Mouse (Mus musculus) liver, adult (tissue): Measurements from ENCODE around the gene Rtn4.

ENCODE experiments used
- GATA4 ChIP-seq: IDR thresholded peaks from 2 replicates; pipeline ENCODE4 v1.6.1; 2014; ENCODE audit warnings: mild to moderate bottlenecking, low read length; ENCODE audit not compliant: insufficient replicate concordance

The Rtn4 gene

GRCm38 (mm10) chr11:29774296-29774695, 81.5 kb downstream of the Rtn4 start:
- TF ChIP-seq GATA4: no peak

DNA sequence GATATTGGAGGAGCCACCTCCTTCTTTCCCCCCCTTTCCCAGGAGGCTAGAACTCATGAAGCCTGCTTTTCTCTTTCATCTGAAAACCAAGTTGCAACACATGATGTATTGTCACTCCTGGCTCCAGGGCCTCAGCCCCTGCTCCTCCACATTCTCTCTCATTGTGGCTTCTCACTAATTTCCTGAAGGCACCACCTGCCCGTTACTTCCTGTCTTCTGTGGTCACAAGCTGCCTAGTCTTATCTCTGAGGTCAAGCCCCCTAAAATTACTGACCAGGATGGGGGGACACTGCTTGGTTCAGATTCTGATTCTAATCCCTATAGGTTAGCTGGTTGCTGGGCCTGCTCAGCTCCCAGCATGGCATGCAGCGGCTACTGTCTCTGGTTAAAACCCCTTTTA, 82.0 kb downstream of the Rtn4 start:
- no peak for TF ChIP-seq GATA4

- no peak for TF ChIP-seq GATA4
These were observed 85.2 kb downstream of the Rtn4 start for GRCm38 (mm10) chr11:29777964-29778363.

DNA sequence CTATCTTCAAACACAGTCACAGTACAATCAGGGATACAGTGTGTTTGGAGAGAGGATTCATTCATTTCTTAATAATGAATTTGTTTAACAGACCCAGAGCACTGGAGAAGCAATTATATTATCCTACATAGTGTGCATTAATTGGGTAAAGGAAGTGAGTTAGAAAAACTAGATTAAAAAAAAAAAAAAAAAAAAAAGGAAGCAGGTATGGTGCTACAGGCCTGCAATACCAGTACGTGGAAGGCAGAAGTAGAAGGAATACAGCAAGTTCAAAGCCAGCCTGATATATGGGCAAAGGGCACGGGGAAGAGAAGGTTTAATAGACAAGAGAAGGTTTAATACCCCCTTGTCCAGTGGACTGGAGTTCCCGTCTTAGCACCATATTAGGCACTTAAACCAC, 86.2 kb downstream of the Rtn4 start:
- no peak for TF ChIP-seq GATA4

GRCm38 (mm10) chr11:29779409-29780026, 86.8 kb downstream of the Rtn4 start:
- no peak for TF ChIP-seq GATA4

DNA sequence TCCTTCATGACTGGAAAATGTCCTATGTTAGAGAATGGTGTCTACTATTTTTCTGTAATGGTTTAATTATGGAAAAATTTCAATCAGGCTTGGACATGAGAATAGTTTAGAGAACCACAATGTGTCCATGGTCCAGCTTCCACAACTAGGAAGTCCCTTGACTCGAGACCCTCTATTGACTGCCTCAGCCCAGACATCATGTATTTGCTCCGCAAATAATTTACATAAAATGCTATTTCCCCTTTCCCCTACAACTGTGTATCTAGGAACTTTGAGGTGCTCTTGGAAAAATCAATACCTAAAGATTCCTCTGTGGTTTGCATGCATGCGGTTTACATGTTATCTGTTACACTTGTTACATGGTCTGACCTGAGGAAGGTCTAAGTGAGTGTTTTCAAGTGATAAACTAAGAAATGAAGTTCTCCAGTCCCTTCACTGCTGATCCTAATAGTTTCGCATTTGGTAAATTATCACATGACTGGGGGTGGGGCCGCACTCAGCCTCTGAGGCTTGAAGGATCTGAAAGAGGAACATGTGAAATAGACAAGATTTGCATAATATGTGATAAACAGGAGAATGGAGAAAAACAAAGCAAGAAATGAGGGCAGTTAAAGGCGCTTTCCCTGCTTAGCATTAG, 94.0 kb downstream of the Rtn4 start:
- no peak for TF ChIP-seq GATA4

- no peak for TF ChIP-seq GATA4
These were observed 94.7 kb downstream of the Rtn4 start for GRCm38 (mm10) chr11:29787473-29787872.

DNA sequence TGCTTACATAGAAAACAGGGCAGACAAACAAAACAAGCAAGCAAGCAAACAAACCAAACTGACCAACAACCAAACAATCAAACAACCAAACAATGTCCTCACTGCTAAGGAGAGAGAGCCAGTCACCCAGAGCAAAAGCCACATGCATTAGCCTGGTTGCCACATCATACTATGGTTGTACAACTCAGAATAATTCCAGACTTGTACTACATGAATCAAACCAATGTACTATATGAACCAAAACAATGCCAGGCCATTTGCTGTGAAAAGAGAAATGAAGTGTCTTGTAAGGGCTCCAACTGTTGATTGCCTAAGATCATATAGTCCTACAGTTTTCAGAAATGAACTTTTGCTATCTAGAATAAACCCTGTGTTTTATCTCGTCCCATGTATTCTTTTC, 95.8 kb downstream of the Rtn4 start:
- TF ChIP-seq GATA4: no peak

- no peak for TF ChIP-seq GATA4
These were observed 96.3 kb downstream of the Rtn4 start for GRCm38 (mm10) chr11:29788921-29789638.

- TF ChIP-seq GATA4: no peak
These were observed 98.0 kb downstream of the Rtn4 start for GRCm38 (mm10) chr11:29790796-29791195.
